Mouse (Mus musculus) heart, embryonic 14.5 days (tissue): ENCODE data around the gene Snd1. TPM values are rescaled to one million over a fixed set of nuclear protein-coding genes. Genes with fewer than 3 reads are reported as not detected.

Experiments
- ATAC-seq: fragments of 200-750 bp; cut with Nextera tagmentation; 2 replicates; pipeline ENCODE4 v1.8.0; 2017; ENCODE audit warnings: low read depth, moderate TSS enrichment; ENCODE audit not compliant: insufficient number of reproducible peaks, insufficient read depth, low FRiP score
- H3K27ac ChIP-seq, 2 experiments: fragments of 200-500 bp in 1 of 2; fragments of 300-500 bp in 1 of 2; sonication (generic) in 1 of 2; replicated peaks in 1 of 2; 2 replicates each; pipeline ENCODE4 v1.5.1; 2012 to 2014; ENCODE audit warnings: low read depth in 2 of 2, low read length in 2 of 2, control low read depth in 1 of 2, mild to moderate bottlenecking in 1 of 2, mixed read lengths in 1 of 2; ENCODE audit not compliant: control insufficient read depth in 1 of 2, insufficient read depth in 1 of 2
- H3K27me3 ChIP-seq: fragments of 300-500 bp; sonication (generic); 2 replicates; pipeline ENCODE4 v1.6.1; 2014; ENCODE audit warnings: mild to moderate bottlenecking, low read length, control low read depth; ENCODE audit not compliant: control insufficient read depth, insufficient read depth
- H3K36me3 ChIP-seq: fragments of 300-500 bp; sonication (generic); 2 replicates; pipeline ENCODE4 v1.6.1; 2014; ENCODE audit warnings: mild to moderate bottlenecking, control low read depth, low read length, mixed read lengths; ENCODE audit not compliant: control insufficient read depth, insufficient read depth
- H3K4me1 ChIP-seq, 2 experiments: fragments of 200-500 bp in 1 of 2; fragments of 300-500 bp in 1 of 2; sonication (generic) in 1 of 2; 2 replicates each; pipeline ENCODE4 v1.6.1; 2012 to 2014; ENCODE audit warnings: low read length in 2 of 2, control low read depth in 1 of 2, mixed read lengths in 1 of 2; ENCODE audit not compliant: control insufficient read depth in 2 of 2, insufficient read depth in 2 of 2
- H3K4me2 ChIP-seq: fragments of 300-500 bp; sonication (generic); 2 replicates; pipeline ENCODE4 v1.6.1; 2014; ENCODE audit warnings: mild to moderate bottlenecking, low read length
- H3K4me3 ChIP-seq, 2 experiments: fragments of 200-500 bp in 1 of 2; fragments of 300-500 bp in 1 of 2; sonication (generic) in 1 of 2; 2 replicates each; pipeline ENCODE4 v1.5.1; 2012 to 2014; ENCODE audit warnings: low read length in 2 of 2, mild to moderate bottlenecking in 2 of 2, control low read depth in 1 of 2, low read depth in 1 of 2, moderate library complexity in 1 of 2; ENCODE audit not compliant: control insufficient read depth in 1 of 2, insufficient read depth in 1 of 2
- H3K9ac ChIP-seq: fragments of 300-500 bp; sonication (generic); 2 replicates; pipeline ENCODE4 v1.6.1; 2014; ENCODE audit warnings: mild to moderate bottlenecking, low read length
- H3K9me3 ChIP-seq: fragments of 300-500 bp; sonication (generic); 2 replicates; pipeline ENCODE4 v1.6.1; 2016; ENCODE audit warnings: low read length, control low read depth; ENCODE audit not compliant: control insufficient read depth
- WGBS: fragments of 180-500 bp; shearing (Covaris S2); extraction: QIAGEN DNeasy Blood & Tissue Kit; methylation state at CpG from one replicate; pipeline ENCODE4 v1.1.7; 2014; 5-methylcytosine and 5-hydroxymethylcytosine counted together
- polyA plus RNA-seq: library from polyadenylated mRNA; unstranded; fragments of >200 nt; fragmentation: Nextera tagmentation; extraction: Ambion mirVana; gene quantifications from 2 replicates; pipeline ENCODE4 v1.2.1, GENCODE M21; 2014

Gene Snd1
- polyA plus RNA-seq, 1 experiment from 2014 or later: 80.0 TPM

GRCm38 (mm10) chr6:28898836-28899235 lies 423.9 kb downstream of the Snd1 start:
- no peaks in the 10 kb centered on the region for H3K4me1 ChIP-seq
- no peak overlapping the region for H3K27ac ChIP-seq
- no peak overlapping the region for H3K4me3 ChIP-seq
- H3K9ac ChIP-seq: no peak overlapping the region
- H3K27me3 ChIP-seq: no peaks in the 10 kb centered on the region
- 14% methylated on average over 10 of the region's 10 CpGs for WGBS
- no peak for ATAC-seq
- H3K36me3 ChIP-seq: 0 out of 2 replicates have a peak, but pooled peaks cover 6% of the 10 kb centered on the region
- H3K9me3 ChIP-seq: no peaks in the 10 kb centered on the region
- no peak overlapping the region for H3K4me2 ChIP-seq

DNA sequence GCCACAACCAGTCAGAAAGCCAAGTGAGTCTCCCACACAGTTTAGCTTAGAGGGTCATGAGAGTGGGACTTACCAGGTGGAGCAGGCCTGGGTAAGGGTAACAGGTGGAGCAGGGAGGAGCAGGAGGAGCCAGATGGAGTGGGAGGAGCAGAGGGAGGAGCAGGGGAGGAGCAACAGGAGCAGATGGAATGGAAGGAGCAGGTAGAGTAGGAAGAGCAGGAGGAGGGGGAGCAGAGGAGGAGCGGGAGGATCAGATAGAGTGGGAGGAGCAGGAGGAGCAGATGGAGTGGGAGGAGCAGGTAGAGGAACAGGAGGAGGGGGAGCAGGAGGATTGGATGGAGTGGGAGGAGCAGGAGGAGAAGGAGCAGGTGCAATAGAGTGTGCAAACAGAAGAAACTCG lies 427.6 kb downstream of the Snd1 start:
- H3K9ac ChIP-seq: no peak overlapping the region
- H3K27me3 ChIP-seq: no peaks in the 10 kb centered on the region
- peaks cover 0 to 2% of the 10 kb centered on the region in 2 experiments; a peak in 1 of 4 replicates for H3K4me1 ChIP-seq
- ATAC-seq: no peak
- WGBS: 49% methylated on average over 2 of the region's 2 CpGs
- no peak overlapping the region for H3K4me2 ChIP-seq
- no peaks in the 10 kb centered on the region for H3K9me3 ChIP-seq
- H3K4me3 ChIP-seq: no peak overlapping the region
- no peak overlapping the region for H3K27ac ChIP-seq
- H3K36me3 ChIP-seq: no peaks in the 10 kb centered on the region

DNA sequence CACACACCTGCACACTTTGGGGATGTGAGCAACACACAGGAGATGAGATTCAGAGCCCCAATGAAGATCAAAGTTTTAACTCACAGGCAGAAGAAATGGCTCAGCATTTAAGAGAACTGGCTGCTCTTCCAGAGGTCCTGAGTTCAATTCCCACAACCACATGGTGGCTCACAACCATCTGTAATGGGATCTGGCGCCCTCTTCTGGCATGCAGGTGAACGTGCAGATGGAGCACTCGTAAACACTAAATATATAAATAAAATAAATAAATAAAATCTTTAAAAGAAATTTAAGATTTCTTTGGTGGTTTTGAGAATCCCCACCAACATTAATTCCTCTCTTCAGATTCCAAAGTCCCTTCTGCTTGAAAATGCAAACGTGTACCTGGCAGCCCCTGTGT lies 429.5 kb downstream of the Snd1 start:
- no peak overlapping the region for H3K4me3 ChIP-seq
- H3K9me3 ChIP-seq: no peaks in the 10 kb centered on the region
- ATAC-seq: no peak
- H3K9ac ChIP-seq: no peak overlapping the region
- no peaks in the 10 kb centered on the region for H3K27me3 ChIP-seq
- no peak overlapping the region for H3K4me2 ChIP-seq
- H3K4me1 ChIP-seq: peaks cover 0 to 2% of the 10 kb centered on the region in 2 experiments; a peak in 1 of 4 replicates
- WGBS: 56% methylated on average over 4 of the region's 4 CpGs
- no peak overlapping the region for H3K27ac ChIP-seq
- no peaks in the 10 kb centered on the region for H3K36me3 ChIP-seq

DNA sequence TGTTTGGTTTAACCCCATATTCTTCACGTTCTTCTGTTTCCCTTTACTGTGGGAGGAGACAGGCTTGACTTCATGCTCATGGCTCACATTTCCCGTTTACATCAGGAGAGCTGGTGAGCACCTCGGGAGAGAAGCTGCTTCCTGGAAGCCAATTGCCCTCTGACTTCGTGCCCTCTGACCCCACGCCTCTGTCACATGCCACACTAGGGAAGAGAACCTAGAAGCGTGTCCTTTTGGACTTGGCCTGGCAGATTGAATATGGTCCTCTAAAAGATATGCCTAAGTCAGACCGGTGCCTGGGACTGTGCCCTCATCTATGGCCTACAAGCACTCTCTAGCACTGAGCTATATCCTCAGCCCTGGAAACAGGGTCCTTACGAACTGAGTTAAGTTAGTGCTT lies 430.4 kb downstream of the Snd1 start:
- WGBS: 74% methylated on average over 8 of the region's 8 CpGs
- H3K9me3 ChIP-seq: no peaks in the 10 kb centered on the region
- H3K4me2 ChIP-seq: no peak overlapping the region
- H3K27ac ChIP-seq: no peak overlapping the region
- peaks cover 0 to 2% of the 10 kb centered on the region in 2 experiments; a peak in 1 of 4 replicates for H3K4me1 ChIP-seq
- H3K9ac ChIP-seq: no peak overlapping the region
- H3K4me3 ChIP-seq: no peak overlapping the region
- no peaks in the 10 kb centered on the region for H3K36me3 ChIP-seq
- H3K27me3 ChIP-seq: no peaks in the 10 kb centered on the region
- ATAC-seq: no peak

GRCm38 (mm10) chr6:28909866-28910265 lies 434.9 kb downstream of the Snd1 start:
- peaks cover 0 to 2% of the 10 kb centered on the region in 2 experiments; a peak in 1 of 4 replicates for H3K4me1 ChIP-seq
- WGBS: 63% methylated on average over 15 of the region's 15 CpGs
- no peak overlapping the region for H3K4me2 ChIP-seq
- no peak overlapping the region for H3K27ac ChIP-seq
- no peak overlapping the region for H3K9ac ChIP-seq
- H3K36me3 ChIP-seq: no peaks in the 10 kb centered on the region
- no peak for ATAC-seq
- no peak overlapping the region for H3K4me3 ChIP-seq
- no peaks in the 10 kb centered on the region for H3K27me3 ChIP-seq
- H3K9me3 ChIP-seq: no peaks in the 10 kb centered on the region

DNA sequence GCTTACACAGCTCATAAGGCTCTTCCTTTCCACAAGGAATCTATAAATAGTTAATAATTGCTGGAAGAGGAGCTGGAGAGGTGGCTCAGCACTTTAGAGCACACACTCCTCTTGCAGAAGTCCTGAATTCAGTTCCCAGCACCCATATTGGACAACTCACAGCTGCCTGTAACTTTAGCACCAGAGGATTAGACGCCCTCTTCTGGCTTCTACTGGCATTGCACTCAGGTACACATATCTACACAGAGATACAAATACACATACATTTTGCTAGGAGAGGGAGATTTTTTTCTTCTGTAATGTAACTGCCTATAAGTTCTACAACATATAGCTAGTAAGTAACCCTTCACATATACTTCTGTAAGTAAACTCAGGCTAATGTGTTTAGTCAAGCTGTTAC lies 440.0 kb downstream of the Snd1 start:
- Histone ChIP-seq H3K36me3 (no peaks in the 10 kb centered on the region), H3K27ac (no peak overlapping the region), H3K9me3 (peaks cover 4% of the 10 kb centered on the region; the same call in 1 of the 2 replicates), H3K9ac (no peak overlapping the region), H3K4me2 (no peak overlapping the region), H3K4me1 (0 out of 4 replicates have a peak, but pooled peaks cover 0 to 3% of the 10 kb centered on the region in 2 experiments), H3K27me3 (no peaks in the 10 kb centered on the region), H3K4me3 (no peak overlapping the region)
- WGBS: 5% methylated on average over 1 of the region's 1 CpGs
- no peak for ATAC-seq

DNA sequence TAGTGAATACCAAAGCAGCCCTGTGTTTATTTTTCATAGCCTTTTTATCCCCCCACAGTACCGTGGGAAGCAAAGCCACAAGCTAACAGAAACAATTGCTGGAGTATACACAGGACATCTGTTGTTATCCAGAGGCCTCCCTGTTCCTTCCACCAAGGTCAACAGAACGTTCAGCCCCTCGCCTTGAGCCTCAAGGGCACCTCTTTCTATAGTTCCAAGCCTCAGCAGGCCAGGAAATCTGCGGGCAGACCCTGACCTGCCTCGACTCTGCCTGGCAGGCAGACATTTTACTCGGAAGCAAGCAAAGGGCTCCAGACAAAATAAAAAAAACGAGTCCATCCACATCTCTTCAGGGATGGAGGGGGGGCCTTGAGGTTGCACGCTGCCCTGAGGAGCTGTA lies 441.7 kb downstream of the Snd1 start:
- ATAC-seq: no peak
- no peaks in the 10 kb centered on the region for H3K27me3 ChIP-seq
- H3K9me3 ChIP-seq: peaks cover 4% of the 10 kb centered on the region; the same call in 1 of the 2 replicates
- WGBS: 46% methylated on average over 8 of the region's 8 CpGs
- H3K4me1 ChIP-seq: 0 out of 4 replicates have a peak, but pooled peaks cover 0 to 3% of the 10 kb centered on the region in 2 experiments
- H3K4me3 ChIP-seq: no peak overlapping the region
- no peak overlapping the region for H3K4me2 ChIP-seq
- no peak overlapping the region for H3K27ac ChIP-seq
- no peaks in the 10 kb centered on the region for H3K36me3 ChIP-seq
- no peak overlapping the region for H3K9ac ChIP-seq

DNA sequence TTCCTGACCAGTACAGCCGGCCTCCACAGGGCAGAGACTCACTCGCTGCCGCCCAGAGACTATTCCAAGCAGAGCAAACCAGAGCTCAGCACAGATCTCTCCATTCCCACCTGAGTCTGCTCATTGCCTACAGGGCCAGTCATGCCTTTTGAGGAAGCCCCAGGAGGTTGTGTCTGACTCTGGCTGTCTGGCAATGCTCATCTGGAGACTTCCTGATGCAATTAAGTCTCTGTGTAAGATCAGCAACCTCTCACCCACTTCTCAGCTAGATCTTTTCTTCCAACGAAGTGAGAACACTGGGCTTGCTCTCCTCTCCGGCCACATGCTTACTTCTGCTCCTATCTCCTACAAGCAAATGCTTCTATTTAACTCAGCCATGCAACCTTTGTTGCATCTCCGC lies 444.4 kb downstream of the Snd1 start:
- H3K36me3 ChIP-seq: no peaks in the 10 kb centered on the region
- H3K4me2 ChIP-seq: no peak overlapping the region
- H3K27me3 ChIP-seq: no peaks in the 10 kb centered on the region
- WGBS: 45% methylated on average over 6 of the region's 6 CpGs
- no peak overlapping the region for H3K9ac ChIP-seq
- 0 out of 4 replicates have a peak, but pooled peaks cover 0 to 3% of the 10 kb centered on the region in 2 experiments for H3K4me1 ChIP-seq
- no peak for ATAC-seq
- no peak overlapping the region for H3K27ac ChIP-seq
- H3K4me3 ChIP-seq: no peak overlapping the region
- H3K9me3 ChIP-seq: peaks cover 4% of the 10 kb centered on the region; the same call in 1 of the 2 replicates
